Mouse (Mus musculus) limb, embryonic 15.5 days (tissue): ENCODE results near the gene Mvd. TPM values are rescaled to one million over a fixed set of nuclear protein-coding genes. Genes with fewer than 3 reads are reported as not detected.

Source experiments
- ATAC-seq: fragments of 200-750 bp; cut with Nextera tagmentation; 2 replicates; pipeline ENCODE4 v1.8.0; 2017; ENCODE audit warnings: low read depth, moderate TSS enrichment; ENCODE audit not compliant: insufficient number of reproducible peaks, low FRiP score, low TSS enrichment
- H3K27ac ChIP-seq: fragments of 300-500 bp; sonication (generic); 2 replicates; pipeline ENCODE4 v1.5.1; 2015; ENCODE audit warnings: moderate library complexity, mild to moderate bottlenecking, inconsistent platforms
- H3K27me3 ChIP-seq: fragments of 300-500 bp; sonication (generic); 2 replicates; pipeline ENCODE4 v1.6.1; 2015; ENCODE audit warnings: inconsistent platforms
- H3K36me3 ChIP-seq: fragments of 300-500 bp; sonication (generic); 2 replicates; pipeline ENCODE4 v1.6.1; 2015; ENCODE audit warnings: inconsistent platforms
- H3K4me1 ChIP-seq: fragments of 300-500 bp; sonication (generic); 2 replicates; pipeline ENCODE4 v1.6.1; 2015; ENCODE audit warnings: inconsistent platforms
- H3K4me2 ChIP-seq: fragments of 300-500 bp; sonication (generic); 2 replicates; pipeline ENCODE4 v1.6.1; 2015; ENCODE audit warnings: mild to moderate bottlenecking, inconsistent platforms
- H3K4me3 ChIP-seq: fragments of 300-500 bp; sonication (generic); 2 replicates; pipeline ENCODE4 v1.5.1; 2015; ENCODE audit warnings: mild to moderate bottlenecking, inconsistent platforms
- H3K9ac ChIP-seq: fragments of 300-500 bp; sonication (generic); 2 replicates; pipeline ENCODE4 v1.6.1; 2015; ENCODE audit warnings: inconsistent platforms
- H3K9me3 ChIP-seq: fragments of 300-500 bp; sonication (generic); 2 replicates; pipeline ENCODE4 v1.6.1; 2016; ENCODE audit warnings: inconsistent platforms
- WGBS: fragments of 180-500 bp; shearing (Covaris S2); methylation state at CpG from one replicate; pipeline ENCODE4 v1.1.7; 2015; 5-methylcytosine and 5-hydroxymethylcytosine counted together
- polyA plus RNA-seq: library from polyadenylated mRNA; unstranded; fragments of >200 nt; fragmentation: Nextera tagmentation; extraction: Ambion mirVana; gene quantifications from 2 replicates; pipeline ENCODE4 v1.2.1, GENCODE M21; 2015

The Mvd gene
- polyA plus RNA-seq, 1 experiment from 2014 or later = 36.8 TPM

- ATAC-seq = no peak
- Histone ChIP-seq H3K27me3 (peaks cover 9% of the 10 kb centered on the region), H3K9ac (no peak overlapping the region), H3K4me1 (no peaks in the 10 kb centered on the region; the same call in 1 of the 2 replicates), H3K36me3 (peaks cover 74% of the 10 kb centered on the region), H3K27ac (no peak overlapping the region), H3K9me3 (no peaks in the 10 kb centered on the region), H3K4me3 (no peak overlapping the region), H3K4me2 (no peak overlapping the region)
- 89% methylated on average over 13 of the region's 13 CpGs for WGBS
Observed at GRCm38 (mm10) chr8:122467816-122468215, 24.6 kb upstream of the Mvd start.

DNA sequence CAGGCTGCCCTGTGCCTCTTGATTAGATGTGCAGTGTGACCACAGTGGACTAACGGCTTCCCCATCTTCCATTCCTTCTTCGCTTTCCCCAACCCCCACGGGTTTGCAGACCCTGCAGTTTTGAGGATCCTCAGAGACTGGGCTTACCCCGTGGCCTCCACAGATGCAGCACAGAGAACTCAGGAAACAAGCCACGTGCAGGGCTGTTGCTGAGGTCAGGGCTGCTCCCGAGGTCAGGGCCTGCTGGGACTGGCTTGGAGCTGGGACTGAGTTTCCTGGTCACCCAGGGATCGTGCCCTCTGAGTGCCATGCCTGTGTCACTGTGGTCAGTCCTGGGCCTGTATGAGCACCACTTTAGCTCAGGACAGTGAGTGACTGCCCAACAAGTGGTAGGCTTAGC is 21.8 kb upstream of the Mvd start:
- Histone ChIP-seq H3K9ac (no peak overlapping the region), H3K4me2 (no peak overlapping the region), H3K27ac (no peak overlapping the region), H3K36me3 (peaks cover 50% of the 10 kb centered on the region), H3K9me3 (no peaks in the 10 kb centered on the region), H3K4me1 (peaks cover 20% of the 10 kb centered on the region), H3K4me3 (no peak overlapping the region), H3K27me3 (peaks cover 37% of the 10 kb centered on the region)
- 61% methylated on average over 7 of the region's 7 CpGs for WGBS
- ATAC-seq = no peak

DNA sequence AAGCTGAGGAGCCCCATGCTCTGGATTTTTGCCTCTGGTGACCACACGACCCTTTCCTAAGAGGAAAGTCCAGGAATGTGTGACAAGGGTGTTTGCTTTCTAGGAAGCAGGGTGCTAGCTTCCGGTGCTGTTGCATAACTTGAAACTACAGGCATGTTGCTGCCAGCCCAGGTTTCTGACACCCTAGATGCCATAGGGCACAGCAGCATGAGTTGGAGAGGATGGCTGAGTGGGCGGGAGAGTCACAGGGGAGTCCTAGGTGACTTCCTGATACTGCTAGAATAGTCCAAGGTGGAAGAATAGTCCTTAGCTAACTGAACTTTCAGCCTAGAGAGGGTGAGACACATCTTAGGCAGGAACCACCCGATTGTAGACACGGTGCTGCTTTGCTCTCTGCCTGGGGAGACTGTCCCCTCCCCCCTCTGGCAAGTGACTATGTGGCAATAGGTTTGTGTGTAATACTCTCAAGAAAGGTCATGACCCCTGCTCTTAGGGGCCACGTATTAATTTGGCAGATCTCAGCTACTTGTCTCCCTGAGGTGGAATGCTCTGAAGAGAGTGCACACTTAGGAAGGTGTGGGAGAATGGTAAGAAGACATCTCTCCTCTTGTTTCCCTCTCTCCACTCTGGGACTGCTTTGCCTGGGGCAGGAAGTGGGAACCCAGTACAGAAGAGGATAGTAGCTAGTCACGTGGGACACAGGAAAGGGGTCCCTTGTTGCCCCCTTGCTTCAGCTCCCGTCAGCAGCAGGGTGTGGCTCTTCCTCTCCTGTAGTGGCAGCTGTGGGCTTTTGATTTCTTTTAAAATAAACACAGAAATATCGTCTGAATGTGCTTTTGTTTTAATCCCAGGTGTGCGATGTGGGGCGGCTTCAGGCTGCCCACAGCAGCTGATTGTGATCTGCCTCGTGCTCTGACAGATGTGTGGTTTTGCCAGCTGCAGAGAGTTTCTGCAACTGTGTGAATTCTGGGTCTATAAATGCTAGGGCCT is 20.7 kb upstream of the Mvd start:
- H3K36me3 ChIP-seq = peaks cover 39% of the 10 kb centered on the region
- H3K27ac ChIP-seq = no peak overlapping the region
- peaks cover 23% of the 10 kb centered on the region for H3K4me1 ChIP-seq
- H3K9ac ChIP-seq = no peak overlapping the region
- no peak for ATAC-seq
- no peak overlapping the region for H3K4me2 ChIP-seq
- H3K4me3 ChIP-seq = no peak overlapping the region
- WGBS = 46% methylated on average over 12 of the region's 12 CpGs
- no peaks in the 10 kb centered on the region for H3K9me3 ChIP-seq
- peaks cover 45% of the 10 kb centered on the region for H3K27me3 ChIP-seq

DNA sequence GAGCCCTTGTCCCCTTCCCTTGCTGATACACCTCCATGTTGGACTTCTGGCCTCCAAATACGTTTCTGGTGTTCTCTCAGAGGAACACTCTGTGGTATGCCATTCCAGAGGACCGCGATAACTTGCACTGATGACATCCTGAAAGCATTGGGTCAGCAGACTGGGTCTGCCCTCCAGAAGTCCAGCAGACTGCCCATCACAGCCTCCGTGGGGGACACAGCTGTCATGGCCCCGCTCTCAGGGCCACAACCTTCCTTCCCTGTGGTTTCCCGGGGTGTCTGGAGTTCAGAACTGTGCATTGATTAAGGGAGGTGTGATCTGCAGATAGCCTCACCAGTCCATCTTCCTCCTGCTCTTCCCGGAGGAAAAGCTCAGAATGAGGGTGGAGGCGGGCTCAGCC is 19.3 kb upstream of the Mvd start:
- Histone ChIP-seq H3K27ac (no peak overlapping the region), H3K4me3 (no peak overlapping the region), H3K4me1 (peaks cover 23% of the 10 kb centered on the region), H3K4me2 (no peak overlapping the region), H3K9ac (no peak overlapping the region), H3K36me3 (peaks cover 25% of the 10 kb centered on the region), H3K9me3 (no peaks in the 10 kb centered on the region), H3K27me3 (peaks cover 59% of the 10 kb centered on the region)
- ATAC-seq = no peak
- 69% methylated on average over 8 of the region's 8 CpGs for WGBS

DNA sequence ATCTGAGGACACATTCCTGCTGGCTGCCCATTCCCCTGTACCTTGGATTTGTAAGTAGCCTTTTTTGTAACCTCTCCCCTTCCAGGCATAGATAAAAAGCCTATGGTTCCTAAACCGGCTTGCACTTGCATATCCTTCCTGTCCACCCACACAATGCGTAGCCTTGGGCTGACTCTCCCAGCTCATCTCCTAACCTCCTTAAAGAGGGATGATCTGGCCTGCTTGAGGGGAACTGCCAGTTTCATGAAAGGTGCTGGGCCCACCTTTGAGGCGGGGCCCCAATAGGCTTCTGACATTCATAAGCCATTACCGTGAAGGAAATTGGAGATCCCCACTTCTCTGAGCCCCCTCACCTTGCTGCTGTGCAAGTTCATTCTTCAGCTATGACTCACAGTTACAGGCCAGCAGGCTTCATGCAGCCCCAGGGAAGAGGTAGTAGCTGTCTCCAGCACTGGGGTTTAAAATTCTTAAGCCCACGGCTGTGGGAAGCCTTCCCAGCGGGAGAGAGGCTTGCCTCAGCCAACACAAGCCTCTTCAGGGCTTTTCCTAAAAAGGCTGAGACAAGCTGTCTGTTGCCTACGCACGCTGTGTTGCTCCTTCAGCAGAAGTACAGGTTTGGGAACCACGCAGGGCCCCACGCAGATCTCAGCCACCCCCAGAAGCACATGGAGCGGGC is 18.4 kb upstream of the Mvd start:
- Histone ChIP-seq H3K27ac (no peak overlapping the region), H3K27me3 (peaks cover 61% of the 10 kb centered on the region), H3K9ac (no peak overlapping the region), H3K9me3 (no peaks in the 10 kb centered on the region), H3K4me2 (no peak overlapping the region), H3K4me1 (peaks cover 23% of the 10 kb centered on the region), H3K36me3 (peaks cover 16% of the 10 kb centered on the region), H3K4me3 (no peak overlapping the region)
- ATAC-seq = no peak
- WGBS = 49% methylated on average over 11 of the region's 11 CpGs

GRCm38 (mm10) chr8:122460524-122461472 is 17.6 kb upstream of the Mvd start, which contains the start of gene Snai3:
Snai3 (minus strand) TSS chr8:122460733.
- ATAC-seq = no peak
- Histone ChIP-seq H3K4me2 (peak within 1 kb of the TSS; percentile 52), H3K36me3 (peaks cover 8% of the 10 kb centered on the region), H3K4me1 (peaks cover 23% of the 10 kb centered on the region), H3K9me3 (no peaks in the 10 kb centered on the region), H3K4me3 (peak within 1 kb of the TSS; percentile 33), H3K9ac (no peak within 1 kb of the TSS), H3K27me3 (peaks cover 67% of the 10 kb centered on the region), H3K27ac (no peak within 1 kb of the TSS)
- WGBS = 2% methylated on average over 50 of the region's 56 CpGs

- Histone ChIP-seq H3K4me3 (peak overlapping the region; percentile 33), H3K9me3 (no peaks in the 10 kb centered on the region), H3K36me3 (no peaks in the 10 kb centered on the region), H3K27me3 (peaks cover 67% of the 10 kb centered on the region), H3K27ac (no peak overlapping the region), H3K4me2 (peak overlapping the region; percentile 52), H3K9ac (no peak overlapping the region), H3K4me1 (peaks cover 23% of the 10 kb centered on the region)
- 27% methylated on average over 7 of the region's 7 CpGs for WGBS
- ATAC-seq = no peak
Observed at GRCm38 (mm10) chr8:122459990-122460389, 16.8 kb upstream of the Mvd start.

DNA sequence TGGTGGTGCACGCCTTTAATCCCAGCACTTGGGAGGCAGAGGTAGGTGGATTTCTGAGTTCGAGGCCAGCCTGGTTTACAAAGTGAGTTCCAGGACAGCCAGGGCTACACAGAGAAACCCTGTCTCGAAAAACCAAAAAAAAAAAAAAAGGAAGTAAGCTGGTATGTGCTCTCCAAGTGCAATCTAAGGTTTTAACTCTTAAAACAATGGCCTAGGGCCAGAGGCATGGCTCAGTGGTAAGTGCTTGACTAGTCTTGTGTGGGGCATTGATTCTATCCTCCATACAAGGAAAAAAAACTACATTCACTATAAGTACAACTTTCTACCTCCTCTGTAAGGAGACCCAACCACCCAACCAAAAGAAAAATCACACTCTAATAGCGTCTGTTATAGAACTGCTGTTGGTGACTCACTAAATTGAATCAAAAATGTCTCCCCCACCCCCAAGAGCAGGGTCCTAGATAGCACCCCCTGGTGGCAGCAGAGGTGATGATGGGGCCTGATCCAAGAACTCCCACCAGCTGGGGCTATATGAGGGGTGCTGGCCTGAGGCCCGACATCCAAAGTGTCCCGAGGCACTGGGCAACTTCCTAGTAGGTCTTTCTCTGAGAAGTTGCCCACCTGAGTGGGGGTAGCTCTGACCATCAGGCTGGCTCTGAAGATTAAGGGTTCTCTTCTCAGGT is 16.1 kb upstream of the Mvd start:
- H3K4me2 ChIP-seq = no peak overlapping the region

DNA sequence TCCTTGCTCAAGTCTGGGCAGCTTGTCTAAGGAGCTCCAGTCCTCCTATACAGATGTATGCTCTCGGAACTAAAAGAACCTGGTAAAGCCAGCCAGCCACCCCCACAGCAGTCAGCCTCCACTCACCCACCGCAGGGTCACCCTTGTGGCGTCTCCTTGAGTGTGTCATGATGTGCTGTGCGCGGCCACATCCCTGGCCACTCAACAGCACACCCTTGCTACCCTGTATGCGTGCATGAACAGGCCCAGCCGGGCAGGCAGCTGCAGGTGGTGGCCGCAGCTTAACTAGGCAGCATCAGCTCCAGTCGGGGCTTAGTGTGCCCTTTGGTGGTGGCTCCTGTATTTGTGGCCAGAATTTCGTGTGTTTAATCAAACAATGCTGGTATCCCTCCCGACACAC is 13.9 kb upstream of the Mvd start:
- Histone ChIP-seq H3K4me2 (no peak overlapping the region), H3K9ac (no peak overlapping the region), H3K36me3 (no peaks in the 10 kb centered on the region), H3K27ac (no peak overlapping the region), H3K27me3 (peaks cover 52% of the 10 kb centered on the region), H3K4me3 (no peak overlapping the region), H3K4me1 (peaks cover 23% of the 10 kb centered on the region), H3K9me3 (no peaks in the 10 kb centered on the region)
- ATAC-seq = no peak
- WGBS = 70% methylated on average over 11 of the region's 11 CpGs

More for the DNA sequence above, 16.1 kb upstream of the Mvd start:
- H3K27ac ChIP-seq = no peak overlapping the region
- no peak overlapping the region for H3K4me3 ChIP-seq
- peaks cover 23% of the 10 kb centered on the region for H3K4me1 ChIP-seq
- ATAC-seq = no peak
- H3K9me3 ChIP-seq = no peaks in the 10 kb centered on the region
- peaks cover 67% of the 10 kb centered on the region for H3K27me3 ChIP-seq
- H3K36me3 ChIP-seq = no peaks in the 10 kb centered on the region
- WGBS = 49% methylated on average over 6 of the region's 6 CpGs
- H3K9ac ChIP-seq = no peak overlapping the region

GRCm38 (mm10) chr8:122454409-122454808 is 11.2 kb upstream of the Mvd start:
- Histone ChIP-seq H3K27me3 (peaks cover 25% of the 10 kb centered on the region), H3K9ac (no peak overlapping the region), H3K4me3 (no peak overlapping the region), H3K36me3 (no peaks in the 10 kb centered on the region), H3K27ac (no peak overlapping the region), H3K9me3 (no peaks in the 10 kb centered on the region), H3K4me2 (no peak overlapping the region), H3K4me1 (no peaks in the 10 kb centered on the region)
- ATAC-seq = no peak
- WGBS = 79% methylated on average over 6 of the region's 6 CpGs

DNA sequence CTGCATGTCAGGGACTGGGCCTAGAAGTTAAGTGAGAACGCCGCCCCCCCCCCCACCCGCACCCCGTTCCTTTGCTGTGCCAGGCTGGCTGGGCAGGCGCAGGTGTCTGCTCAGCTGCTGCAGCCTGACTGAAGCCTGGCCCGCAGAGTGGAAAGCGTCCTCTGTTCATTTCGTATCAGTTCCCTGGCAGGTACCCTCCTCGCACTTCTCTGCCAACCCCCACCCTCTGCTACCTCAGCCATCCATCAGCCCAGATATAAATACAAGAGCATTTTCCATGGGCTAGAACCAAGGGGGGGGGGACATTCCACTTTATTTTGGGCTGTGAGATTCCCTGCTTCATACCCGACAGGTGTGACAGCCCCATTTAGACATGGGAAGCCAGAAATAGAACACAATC is 8.9 kb upstream of the Mvd start:
- Histone ChIP-seq H3K9me3 (no peaks in the 10 kb centered on the region), H3K27me3 (peaks cover 7% of the 10 kb centered on the region), H3K27ac (no peak overlapping the region), H3K4me1 (no peaks in the 10 kb centered on the region), H3K4me2 (no peak overlapping the region), H3K4me3 (no peak overlapping the region), H3K9ac (no peak overlapping the region), H3K36me3 (no peaks in the 10 kb centered on the region)
- 85% methylated on average over 10 of the region's 10 CpGs for WGBS
- ATAC-seq = no peak
